Mouse (Mus musculus): ENCODE measurements around the gene Ephb6. TPM values are rescaled to one million over a fixed set of nuclear protein-coding genes. Genes with fewer than 3 reads are reported as not detected.

Ephb6 gene
- total RNA-seq, 2 experiments from 2014 or later: 106 to 156 TPM

Other genes with a start within 250 kb of the Ephb6 start
- not detected for gene Prss3, start 227.8 kb upstream of the Ephb6 start, total RNA-seq (2021)
- not detected for gene Gm5771, start 213.1 kb upstream of the Ephb6 start, total RNA-seq (2021)
- gene Gm10334, start 159.3 kb upstream of the Ephb6 start, total RNA-seq (2021): 1 to 10 TPM in 1 of 2 experiments, under 1 TPM in 1; 0.48 to 1.6 TPM
- not detected for gene Prss1, start 146.6 kb upstream of the Ephb6 start, total RNA-seq (2021)
- gene Prss2, start 83.7 kb upstream of the Ephb6 start, total RNA-seq (2021): not detected
- gene Trpv6, start 30.9 kb downstream of the Ephb6 start, total RNA-seq (2021): 1 to 10 TPM; 1.9 to 3.2 TPM
- gene Trpv5, start 75.3 kb downstream of the Ephb6 start, total RNA-seq (2021): not detected
- not detected for gene Llcfc1, start 78.9 kb downstream of the Ephb6 start, total RNA-seq (2021)
- gene Kel, start 98.9 kb downstream of the Ephb6 start, total RNA-seq (2021): not detected
- gene Olfr459, start 169.7 kb downstream of the Ephb6 start, total RNA-seq (2021): not detected
- not detected for gene Pip, start 242.1 kb downstream of the Ephb6 start, total RNA-seq (2021)
- gene Sval2, start 247.5 kb downstream of the Ephb6 start, total RNA-seq (2021): not detected